Mouse (Mus musculus) mouse trophoblast stem cell (cell line): ENCODE measurements around the gene Mfng.

Source experiments
- in situ Hi-C, 2 experiments: fragments of 300-500 bp; cut with MseI, MboI; formaldehyde crosslinking; loops; 2 replicates in 1 of 2; 3 replicates in 1 of 2; pipeline ENCODE4 v1.15.1; 2025

Gene Mfng

GRCm38 (mm10) chr15:78773290-78773729 is at the start of gene Mfng:
Gene Mfng (minus strand): TSS chr15:78773475.
- in situ Hi-C loops = no loop called here

GRCm38 (mm10) chr15:78816074-78816391 is 42.8 kb upstream of the Mfng start:
- in situ Hi-C loops = no loop called here

DNA sequence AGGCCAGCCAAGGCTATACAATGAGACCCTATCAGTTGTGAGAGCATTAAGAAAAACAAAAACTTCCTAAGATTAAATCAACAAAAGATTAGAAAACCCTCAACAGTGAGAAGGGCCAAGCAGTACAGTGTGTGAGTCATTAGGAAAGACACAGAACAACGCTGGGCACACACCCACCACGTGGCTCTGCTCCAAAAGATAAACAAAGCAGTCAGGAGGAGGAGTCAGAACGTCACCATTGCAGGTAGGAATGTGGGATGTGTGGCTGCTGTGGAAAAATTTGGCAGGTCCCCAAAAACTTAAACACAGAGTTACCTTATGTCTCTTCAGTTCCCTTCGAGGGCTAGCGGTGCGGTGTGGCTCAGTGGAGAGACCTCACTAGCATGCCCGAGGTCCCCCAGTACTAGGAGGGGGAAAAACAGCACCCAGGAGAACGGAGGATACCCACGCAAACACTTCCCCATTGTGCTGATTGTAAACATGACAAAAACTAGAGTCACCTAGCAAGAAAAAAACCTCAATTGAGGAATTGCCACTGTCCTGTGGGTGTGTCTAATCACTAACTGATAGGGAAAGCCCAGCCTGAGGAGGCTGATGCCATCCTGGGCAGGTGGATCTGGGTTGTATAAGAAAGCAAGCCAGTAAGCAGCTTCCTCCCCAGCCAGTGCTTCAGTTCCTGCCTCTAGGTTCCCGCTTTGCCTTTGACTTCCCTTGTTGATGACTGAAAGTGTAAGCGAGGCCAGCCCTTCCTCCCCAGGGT is 42.2 kb upstream of the Mfng start:
- in situ Hi-C loops = no loop called here

DNA sequence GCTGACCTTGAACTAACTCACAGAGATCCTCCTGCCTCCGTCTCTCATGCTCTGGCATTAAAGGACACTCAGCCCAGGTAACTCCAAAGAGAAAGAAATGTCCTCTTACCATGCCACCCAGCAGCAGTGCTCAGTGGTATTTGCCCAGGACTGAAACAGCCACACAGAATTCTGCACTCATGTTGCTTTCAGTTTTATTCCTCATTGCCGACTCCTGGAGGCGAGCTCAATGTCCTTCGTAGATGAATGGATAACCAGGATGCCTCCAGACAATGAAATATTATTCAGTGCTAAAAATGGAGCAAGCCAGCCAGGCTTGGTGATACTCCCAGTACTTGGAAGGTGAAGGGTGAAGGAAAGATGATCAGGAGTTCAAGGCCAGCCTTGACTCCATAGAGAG is 40.3 kb upstream of the Mfng start:
- in situ Hi-C loops = no loop called here

GRCm38 (mm10) chr15:78810146-78810545 is 36.9 kb upstream of the Mfng start:
- in situ Hi-C loops = no loop called here

DNA sequence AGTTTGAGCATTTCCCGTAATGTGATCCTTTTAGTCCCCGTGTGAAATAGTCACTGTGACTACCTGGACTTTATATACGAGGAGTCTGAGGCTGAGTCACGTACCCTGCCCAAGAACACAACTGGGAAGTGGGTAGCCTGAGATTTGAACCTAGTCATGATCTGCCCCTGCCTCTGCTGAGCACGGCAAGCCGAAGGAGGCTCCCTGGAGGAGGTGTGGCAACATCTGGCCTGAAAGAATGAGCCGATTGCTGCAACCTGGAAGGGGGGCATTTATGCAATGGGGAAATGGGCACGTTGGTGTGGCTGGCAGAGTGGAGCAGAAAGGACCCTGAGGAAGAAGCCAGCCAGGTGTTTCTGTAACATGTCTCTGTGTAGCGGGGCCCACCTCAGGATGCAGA is 36.5 kb upstream of the Mfng start:
- in situ Hi-C loops = no loop called here

DNA sequence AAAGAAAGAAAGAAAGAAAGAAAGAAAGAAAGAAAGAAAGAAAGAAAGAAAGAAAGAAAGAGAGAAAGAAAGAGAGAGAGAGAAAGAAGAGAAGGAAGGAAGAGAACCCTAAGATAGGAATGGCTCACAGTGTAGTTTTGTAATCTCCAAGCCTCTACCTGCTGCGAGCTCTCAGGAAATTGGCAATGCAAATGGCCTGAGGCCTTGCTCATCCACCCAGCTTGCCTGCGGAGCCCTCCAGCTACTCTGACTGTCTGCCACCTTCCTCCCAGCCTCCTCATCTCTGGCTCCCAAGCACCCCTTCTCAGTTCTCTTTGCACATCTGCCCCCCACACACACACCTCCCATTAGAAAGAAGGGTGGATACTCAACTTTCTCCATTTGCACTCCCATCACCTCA is 35.7 kb upstream of the Mfng start:
- in situ Hi-C loops = no loop called here

DNA sequence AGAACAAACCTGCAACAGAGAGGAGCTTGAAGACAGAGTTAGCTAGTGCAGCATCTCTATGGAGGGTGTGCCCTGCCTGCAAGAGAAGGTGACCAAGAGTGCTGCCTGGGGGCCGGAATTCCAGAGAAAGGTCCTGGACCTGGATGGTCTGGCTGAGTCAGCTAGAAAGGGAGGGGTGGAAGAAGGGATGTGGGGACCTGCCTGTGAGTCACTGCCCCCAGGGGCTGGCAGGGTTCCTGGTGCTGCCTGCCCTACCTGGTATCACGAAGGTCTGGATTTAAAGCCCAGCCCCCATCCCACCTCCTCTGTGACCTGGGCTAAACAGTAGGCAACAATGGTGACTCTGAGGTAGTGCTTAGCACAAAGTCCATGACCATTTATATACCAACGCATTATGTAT is 33.9 kb upstream of the Mfng start:
- in situ Hi-C loops = no loop called here

GRCm38 (mm10) chr15:78806614-78807013 is 33.3 kb upstream of the Mfng start:
- in situ Hi-C loops = no loop called here

- in situ Hi-C loops = no loop called here
Measured at GRCm38 (mm10) chr15:78805351-78805750, 32.1 kb upstream of the Mfng start.

DNA sequence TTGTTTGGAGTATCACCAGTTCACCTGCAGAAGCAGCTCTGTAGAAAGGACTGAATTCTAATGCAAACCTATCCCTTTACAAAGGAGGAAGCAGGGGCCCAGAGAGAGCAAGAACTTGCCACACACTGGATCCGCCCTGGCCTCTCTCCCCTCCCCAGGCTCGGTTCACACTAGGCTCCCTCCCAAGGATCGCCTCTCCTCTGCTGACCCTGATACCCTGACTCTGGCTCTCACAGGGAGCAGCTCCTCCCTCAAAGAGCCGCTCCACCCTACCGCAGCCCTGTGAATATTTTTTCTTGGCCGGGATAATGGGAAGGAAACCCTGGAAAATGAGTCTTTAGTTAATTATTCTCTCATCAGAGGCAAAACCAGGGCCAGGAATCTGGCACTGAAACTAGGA is 31.1 kb upstream of the Mfng start:
- in situ Hi-C loops = no loop called here

GRCm38 (mm10) chr15:78803499-78803900 is 30.2 kb upstream of the Mfng start:
- in situ Hi-C loops = no loop called here

GRCm38 (mm10) chr15:78802776-78803391 is 29.6 kb upstream of the Mfng start, which contains the start of gene Card10:
Gene Card10 (minus strand): TSS chr15:78803042.
- in situ Hi-C loops = no loop called here

GRCm38 (mm10) chr15:78801971-78802741 is 28.9 kb upstream of the Mfng start:
- in situ Hi-C loops = no loop called here

DNA sequence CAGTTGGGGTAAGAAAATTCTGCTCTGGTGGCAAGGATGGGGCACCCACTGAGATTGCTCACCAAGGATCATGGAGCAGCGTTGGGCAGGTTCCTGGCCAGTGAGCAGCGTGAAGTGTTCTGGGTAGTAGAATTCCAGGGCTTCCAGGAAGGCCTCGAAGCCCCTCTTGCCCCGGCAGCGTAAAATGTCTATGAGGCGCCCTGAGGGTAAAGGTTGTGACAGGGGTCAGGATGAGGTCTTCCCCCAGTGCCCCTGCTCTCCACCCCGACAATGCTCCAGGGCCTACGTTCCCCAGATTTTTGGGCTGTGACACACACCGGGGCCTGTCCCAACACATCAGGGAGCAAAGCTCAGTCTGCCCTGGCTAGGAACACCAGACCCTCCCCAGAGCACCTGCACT is 28.3 kb upstream of the Mfng start:
- in situ Hi-C loops = no loop called here

DNA sequence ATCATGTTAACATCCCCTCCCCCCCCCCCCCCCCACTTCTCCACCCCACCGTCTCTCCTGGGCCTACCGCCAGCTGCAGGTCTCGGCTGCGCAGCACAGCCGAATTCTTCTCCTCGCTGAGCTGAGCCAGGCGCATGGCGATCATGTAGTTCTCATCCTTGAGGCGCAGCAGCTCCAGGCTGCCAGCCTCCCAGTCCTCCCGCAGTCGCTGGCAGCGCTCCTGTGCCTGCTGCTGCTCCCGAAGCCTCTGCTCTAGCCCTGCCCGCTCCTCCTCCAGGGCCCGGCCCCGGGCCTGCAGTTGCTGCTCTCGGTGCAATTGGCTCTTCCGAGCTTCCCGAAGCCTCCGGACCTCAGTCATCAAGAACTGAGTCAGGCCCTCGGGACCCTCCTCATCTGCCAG is 25.8 kb upstream of the Mfng start:
- in situ Hi-C loops = no loop called here

- in situ Hi-C loops = no loop called here
Measured at GRCm38 (mm10) chr15:78797060-78797329, 23.7 kb upstream of the Mfng start.

GRCm38 (mm10) chr15:78796196-78797059 is 23.2 kb upstream of the Mfng start:
- in situ Hi-C loops = no loop called here

- in situ Hi-C loops = no loop called here
Measured at GRCm38 (mm10) chr15:78790990-78791389, 17.7 kb upstream of the Mfng start.

- in situ Hi-C loops = no loop called here
Measured at GRCm38 (mm10) chr15:78790451-78790850, 17.2 kb upstream of the Mfng start.

DNA sequence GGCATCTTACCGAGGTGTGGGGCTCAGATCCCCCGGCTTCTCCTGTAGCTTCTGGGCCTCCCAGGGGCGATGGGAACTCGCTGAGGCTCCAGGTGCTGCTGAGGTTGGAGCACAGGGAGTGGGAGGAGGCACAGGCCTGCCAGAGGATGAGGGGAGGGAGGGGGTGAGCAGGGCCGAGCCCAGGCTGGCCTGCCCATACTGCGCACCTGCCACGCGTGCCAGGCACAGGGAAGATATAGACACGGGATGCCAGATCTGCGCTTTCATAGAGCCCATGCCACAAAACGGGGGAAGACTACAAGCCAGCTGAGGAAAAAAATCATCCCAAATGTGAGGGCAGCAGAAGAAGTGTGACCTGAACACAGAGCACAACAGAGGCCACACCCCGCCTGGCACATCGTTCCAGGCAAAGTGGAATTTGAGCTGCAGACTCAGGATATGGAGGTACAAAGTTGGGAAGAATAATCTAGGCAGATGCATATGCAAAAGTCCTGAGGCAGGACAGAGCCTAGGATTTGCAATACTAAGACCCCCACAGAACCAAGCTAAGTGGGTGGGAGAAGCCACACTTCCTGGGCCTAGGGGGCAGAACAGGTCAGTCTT is 16.5 kb upstream of the Mfng start:
- in situ Hi-C loops = no loop called here

DNA sequence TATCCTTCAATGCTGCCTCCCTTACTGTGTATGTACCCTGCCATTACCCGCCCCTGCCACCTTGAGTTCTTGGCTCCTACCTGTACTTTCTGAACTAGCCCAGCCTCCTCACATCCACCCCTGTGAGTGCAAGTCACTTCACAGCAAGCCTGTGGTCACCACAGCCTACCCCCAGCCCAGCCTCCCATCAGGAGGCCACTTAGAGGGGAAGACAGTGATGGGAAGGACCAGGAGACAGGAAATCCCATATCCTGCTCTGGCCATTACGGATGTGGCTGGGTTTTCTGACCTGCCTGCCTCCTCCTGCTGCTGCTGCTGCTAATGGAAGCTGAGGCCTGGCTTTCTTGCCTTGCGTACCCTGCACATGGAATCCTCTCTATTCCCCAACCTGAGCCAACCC is 14.8 kb upstream of the Mfng start:
- in situ Hi-C loops = no loop called here
